Mouse (Mus musculus) stomach, postnatal 0 days (tissue): ENCODE data around the gene Rasgef1c. TPM values are rescaled to one million over a fixed set of nuclear protein-coding genes. Genes with fewer than 3 reads are reported as not detected.

Experiments used
- ATAC-seq: fragments of 200-750 bp; cut with Nextera tagmentation; 2 replicates; pipeline ENCODE4 v1.8.0; 2017; ENCODE audit not compliant: low FRiP score, low TSS enrichment
- DNase-seq: peaks from one replicate; pipeline ENCODE4 v3.0.0-alpha.2; 2016; ENCODE audit warnings: low spot score
- H3K27ac ChIP-seq: fragments of 300-500 bp; sonication (generic); replicated peaks from 2 replicates; pipeline ENCODE4 v1.5.1; 2014; ENCODE audit warnings: mild to moderate bottlenecking, control low read depth
- H3K27me3 ChIP-seq: fragments of 300-500 bp; sonication (generic); 2 replicates; pipeline ENCODE4 v1.6.1; 2014; ENCODE audit warnings: low read length; ENCODE audit not compliant: control insufficient read depth, insufficient read depth
- H3K36me3 ChIP-seq: fragments of 300-500 bp; sonication (generic); 2 replicates; pipeline ENCODE4 v1.6.1; 2014; ENCODE audit warnings: low read length, mixed read lengths; ENCODE audit not compliant: control insufficient read depth, insufficient read depth
- H3K4me1 ChIP-seq: fragments of 300-500 bp; sonication (generic); replicated peaks from 2 replicates; pipeline ENCODE4 v1.6.1; 2014; ENCODE audit warnings: antibody characterized with exemption; ENCODE audit not compliant: control insufficient read depth, insufficient read depth
- H3K4me2 ChIP-seq: fragments of 300-500 bp; sonication (generic); replicated peaks from 2 replicates; pipeline ENCODE4 v1.6.1; 2014; ENCODE audit warnings: low read depth, mild to moderate bottlenecking, control low read depth, moderate library complexity
- H3K4me3 ChIP-seq: fragments of 300-500 bp; sonication (generic); 2 replicates; pipeline ENCODE4 v1.5.1; 2014; ENCODE audit warnings: low read depth, low read length, control low read depth
- H3K9ac ChIP-seq: fragments of 300-500 bp; sonication (generic); 2 replicates; pipeline ENCODE4 v1.6.1; 2014; ENCODE audit warnings: mild to moderate bottlenecking, low read length, control low read depth, mixed read lengths
- H3K9me3 ChIP-seq: fragments of 300-500 bp; sonication (generic); 2 replicates; pipeline ENCODE4 v1.6.1; 2016; ENCODE audit warnings: low read length; ENCODE audit not compliant: control insufficient read depth
- CTCF ChIP-seq: IDR thresholded peaks from 2 replicates; pipeline ENCODE4 v1.5.1; 2016; ENCODE audit warnings: antibody characterized with exemption, low read depth, mild to moderate bottlenecking, moderate library complexity
- EP300 ChIP-seq: optimal IDR thresholded peaks from 2 replicates; pipeline ENCODE3; 2016; ENCODE audit warnings: antibody characterized with exemption
- whole genome bisulfite sequencing: fragments of 180-500 bp; shearing (Covaris S2); extraction: QIAGEN DNeasy Blood & Tissue Kit; methylation state at CpG from one replicate; pipeline ENCODE4 v1.1.7; 2014; 5-methylcytosine and 5-hydroxymethylcytosine counted together
- polyA plus RNA-seq: library from polyadenylated mRNA; unstranded; fragments of >200 nt; fragmentation: Nextera tagmentation; extraction: Ambion mirVana; gene quantifications from 2 replicates; pipeline ENCODE4 v1.2.1, GENCODE M21; 2015

Gene Rasgef1c
- polyA plus RNA-seq, 1 experiment from 2014 or later: 0.74 TPM

- 90% methylated on average over 5 of the region's 5 CpGs for WGBS
- Histone ChIP-seq H3K9ac (no peak overlapping the region), H3K4me1 (no peaks in the 10 kb centered on the region), H3K27me3 (no peaks in the 10 kb centered on the region), H3K4me3 (no peak overlapping the region), H3K27ac (no peak overlapping the region), H3K36me3 (peaks cover 3% of the 10 kb centered on the region; the same call in 1 of the 2 replicates), H3K9me3 (no peaks in the 10 kb centered on the region), H3K4me2 (no peak overlapping the region)
- DNase-seq (no peak), ATAC-seq (no peak)
- TF ChIP-seq CTCF (no peak), EP300 (no peak)
Observed at GRCm38 (mm10) chr11:49888469-49888868, 13.2 kb upstream of the Rasgef1c start.

- Histone ChIP-seq H3K4me3 (no peak overlapping the region), H3K4me2 (no peak overlapping the region), H3K27me3 (no peaks in the 10 kb centered on the region), H3K9me3 (no peaks in the 10 kb centered on the region), H3K36me3 (no peaks in the 10 kb centered on the region), H3K4me1 (no peaks in the 10 kb centered on the region), H3K9ac (no peak overlapping the region), H3K27ac (no peak overlapping the region)
- WGBS: 91% methylated on average over 5 of the region's 5 CpGs
- DNase-seq (no peak), ATAC-seq (no peak)
- TF ChIP-seq CTCF (no peak), EP300 (no peak)
Observed at GRCm38 (mm10) chr11:49891993-49892392, 9.6 kb upstream of the Rasgef1c start.

DNA sequence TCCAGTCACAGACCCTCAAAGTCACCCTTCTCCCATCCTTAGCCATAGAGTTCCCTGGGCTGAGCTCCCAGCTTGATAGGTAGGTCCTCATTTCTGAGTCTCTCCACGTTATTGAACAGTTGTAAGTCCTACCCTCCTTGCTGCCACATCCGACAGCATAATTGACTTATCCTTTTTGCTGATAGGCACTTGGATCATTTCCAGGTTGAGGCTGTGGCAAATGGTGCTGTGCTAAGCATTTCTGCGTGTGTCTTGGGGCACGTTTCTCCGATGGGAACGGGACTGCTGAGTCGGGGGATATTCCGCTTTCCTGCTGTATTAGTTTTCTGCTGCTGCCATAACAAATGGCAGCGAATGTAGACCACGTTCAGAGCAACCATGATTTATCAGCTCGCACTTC lies 7.8 kb upstream of the Rasgef1c start:
- Histone ChIP-seq H3K9me3 (no peaks in the 10 kb centered on the region), H3K4me3 (no peak overlapping the region), H3K27ac (no peak overlapping the region), H3K27me3 (no peaks in the 10 kb centered on the region), H3K4me2 (no peak overlapping the region), H3K4me1 (no peaks in the 10 kb centered on the region), H3K36me3 (no peaks in the 10 kb centered on the region), H3K9ac (no peak overlapping the region)
- TF ChIP-seq EP300: no peak
- DNase-seq (no peak), ATAC-seq (no peak)
- WGBS: 66% methylated on average over 11 of the region's 11 CpGs

GRCm38 (mm10) chr11:49895966-49896590 lies 5.6 kb upstream of the Rasgef1c start:
- H3K9me3 ChIP-seq: no peaks in the 10 kb centered on the region
- H3K27ac ChIP-seq: no peak overlapping the region
- H3K4me3 ChIP-seq: no peak overlapping the region
- H3K4me1 ChIP-seq: no peaks in the 10 kb centered on the region
- no peak for ATAC-seq
- no peaks in the 10 kb centered on the region for H3K27me3 ChIP-seq
- no peak for DNase-seq
- WGBS: 36% methylated on average over 6 of the region's 6 CpGs
- H3K4me2 ChIP-seq: no peak overlapping the region
- no peaks in the 10 kb centered on the region for H3K36me3 ChIP-seq
- H3K9ac ChIP-seq: no peak overlapping the region
- TF ChIP-seq EP300 (no peak), CTCF (no peak)

DNA sequence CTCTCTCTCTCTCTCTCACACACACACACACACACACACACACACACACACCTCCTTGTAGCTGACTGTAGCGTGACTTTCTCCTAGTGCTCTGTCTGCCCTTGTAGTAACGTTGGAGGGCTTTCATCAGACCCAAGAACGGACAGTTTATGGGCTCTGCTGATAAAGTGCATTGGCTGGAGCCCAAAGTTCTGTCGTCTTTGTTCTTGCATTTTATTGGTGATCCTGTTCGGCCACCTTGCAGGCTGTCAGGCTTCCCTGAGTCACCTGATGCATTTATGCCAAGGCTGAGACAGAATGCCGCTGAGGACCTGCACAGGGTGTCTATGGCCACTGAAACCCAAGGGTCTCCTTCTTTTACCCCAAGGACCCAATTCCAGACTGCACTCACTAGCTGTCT lies 1.6 kb upstream of the Rasgef1c start:
- Histone ChIP-seq H3K9me3 (no peaks in the 10 kb centered on the region), H3K27me3 (peaks cover 7% of the 10 kb centered on the region; the same call in 1 of the 2 replicates), H3K36me3 (no peaks in the 10 kb centered on the region), H3K4me2 (no peak overlapping the region), H3K9ac (no peak overlapping the region), H3K4me3 (no peak overlapping the region), H3K4me1 (no peaks in the 10 kb centered on the region), H3K27ac (no peak overlapping the region)
- no peak for TF ChIP-seq EP300
- TF ChIP-seq CTCF: no peak
- DNase-seq (no peak), ATAC-seq (no peak)
- 39% methylated on average over 6 of the region's 6 CpGs for WGBS

- Histone ChIP-seq H3K36me3 (no peaks in the 10 kb centered on the region), H3K9ac (peak overlapping the region; percentile 62; the same call in 1 of the 2 replicates), H3K4me3 (peak overlapping the region; percentile 56), H3K4me1 (no peaks in the 10 kb centered on the region), H3K27ac (no peak overlapping the region), H3K9me3 (no peaks in the 10 kb centered on the region), H3K4me2 (peak overlapping the region; percentile 98), H3K27me3 (peaks cover 7% of the 10 kb centered on the region; the same call in 1 of the 2 replicates)
- 19% methylated on average over 15 of the region's 15 CpGs for WGBS
- DNase-seq: no peak
- no peak for ATAC-seq
- TF ChIP-seq EP300 (no peak), CTCF (no peak)
Observed at GRCm38 (mm10) chr11:49900962-49901658, 525 bp upstream of the Rasgef1c start.
